Mouse (Mus musculus) forebrain, embryonic 14.5 days (tissue): ENCODE data around the gene Wdr95. TPM values are rescaled to one million over a fixed set of nuclear protein-coding genes. Genes with fewer than 3 reads are reported as not detected.
A peak's percentile ranks its signal among the peaks of the same experiment; 100 is the strongest.

Experiments
- ATAC-seq: fragments of 200-750 bp; cut with Nextera tagmentation; 2 replicates; pipeline ENCODE4 v1.8.0; 2017; ENCODE audit warnings: mild to moderate bottlenecking, moderate library complexity
- DNase-seq: peaks from one replicate; pipeline ENCODE4 v3.0.0-alpha.2; 2015; ENCODE audit warnings: low spot score
- H3K27ac ChIP-seq: fragments of 300-500 bp; sonication (generic); 2 replicates; pipeline ENCODE4 v1.5.1; 2014; ENCODE audit warnings: low read depth, mild to moderate bottlenecking, control low read depth, low read length, moderate library complexity
- H3K27me3 ChIP-seq: fragments of 300-500 bp; sonication (generic); replicated peaks from 2 replicates; pipeline ENCODE4 v1.6.1; 2014; ENCODE audit warnings: low read length, control low read depth, mixed read lengths; ENCODE audit not compliant: control insufficient read depth, insufficient read depth
- H3K36me3 ChIP-seq: fragments of 300-500 bp; sonication (generic); 2 replicates; pipeline ENCODE4 v1.6.1; 2014; ENCODE audit warnings: low read length, control low read depth; ENCODE audit not compliant: control insufficient read depth, insufficient read depth
- H3K4me1 ChIP-seq: fragments of 300-500 bp; sonication (generic); 2 replicates; pipeline ENCODE4 v1.6.1; 2014; ENCODE audit warnings: antibody characterized with exemption, low read length, control low read depth; ENCODE audit not compliant: control insufficient read depth, insufficient read depth
- H3K4me2 ChIP-seq: fragments of 300-500 bp; sonication (generic); 2 replicates; pipeline ENCODE4 v1.6.1; 2014; ENCODE audit warnings: mild to moderate bottlenecking, control low read depth, low read length
- H3K4me3 ChIP-seq: fragments of 300-500 bp; sonication (generic); 2 replicates; pipeline ENCODE4 v1.5.1; 2014; ENCODE audit warnings: low read depth, low read length, control low read depth
- H3K9ac ChIP-seq: fragments of 300-500 bp; sonication (generic); 2 replicates; pipeline ENCODE4 v1.6.1; 2014; ENCODE audit warnings: mild to moderate bottlenecking, low read length, control low read depth, moderate library complexity
- H3K9me3 ChIP-seq: fragments of 300-500 bp; sonication (generic); replicated peaks from 2 replicates; pipeline ENCODE4 v1.6.1; 2016; ENCODE audit warnings: low read length, control low read depth, mixed read lengths; ENCODE audit not compliant: control insufficient read depth
- WGBS: fragments of 180-500 bp; shearing (Covaris S2); extraction: QIAGEN DNeasy Blood & Tissue Kit; methylation state at CpG from one replicate; pipeline ENCODE4 v1.1.7; 2014; 5-methylcytosine and 5-hydroxymethylcytosine counted together
- polyA plus RNA-seq: library from polyadenylated mRNA; unstranded; fragments of >200 nt; fragmentation: Nextera tagmentation; extraction: Ambion mirVana; gene quantifications from 2 replicates; pipeline ENCODE4 v1.2.1, GENCODE M21; 2014

Gene Wdr95
- polyA plus RNA-seq, 1 experiment from 2014 or later, result 0.69 TPM

GRCm38 (mm10) chr5:149577449-149577848, 49.0 kb downstream of the Wdr95 start:
- DNase-seq, result no peak

GRCm38 (mm10) chr5:149582642-149583262, 54.3 kb downstream of the Wdr95 start:
- no peak overlapping the region for H3K27ac ChIP-seq
- H3K4me3 ChIP-seq, result no peak overlapping the region
- H3K4me2 ChIP-seq, result no peak overlapping the region
- WGBS, result 73% methylated on average over 5 of the region's 5 CpGs
- 0 out of 2 replicates have a peak, but pooled peaks cover 2% of the 10 kb centered on the region for H3K4me1 ChIP-seq
- no peak overlapping the region for H3K9ac ChIP-seq
- ATAC-seq, result no peak
- no peak for DNase-seq
- H3K9me3 ChIP-seq, result no peaks in the 10 kb centered on the region
- H3K27me3 ChIP-seq, result no peaks in the 10 kb centered on the region
- no peaks in the 10 kb centered on the region for H3K36me3 ChIP-seq

More at GRCm38 (mm10) chr5:149577449-149577848, 49.0 kb downstream of the Wdr95 start:
- H3K27me3 ChIP-seq, result no peaks in the 10 kb centered on the region
- ATAC-seq, result peak; percentile 20; the same call in 1 of the 2 replicates
- H3K4me1 ChIP-seq, result peaks cover 10% of the 10 kb centered on the region
- H3K4me2 ChIP-seq, result peak overlapping the region; percentile 17; the same call in 1 of the 2 replicates
- H3K4me3 ChIP-seq, result no peak overlapping the region
- peak overlapping the region; percentile 27; the same call in 1 of the 2 replicates for H3K27ac ChIP-seq
- no peaks in the 10 kb centered on the region for H3K36me3 ChIP-seq
- no peaks in the 10 kb centered on the region for H3K9me3 ChIP-seq
- 22% methylated on average over 10 of the region's 10 CpGs for whole genome bisulfite sequencing
- no peak overlapping the region for H3K9ac ChIP-seq

GRCm38 (mm10) chr5:149583507-149583906, 55.0 kb downstream of the Wdr95 start:
- DNase-seq (no peak), ATAC-seq (no peak)
- H3K4me3 ChIP-seq, result no peak overlapping the region
- no peaks in the 10 kb centered on the region for H3K36me3 ChIP-seq
- 0 out of 2 replicates have a peak, but pooled peaks cover 2% of the 10 kb centered on the region for H3K4me1 ChIP-seq
- H3K9ac ChIP-seq, result no peak overlapping the region
- H3K27ac ChIP-seq, result no peak overlapping the region
- no peaks in the 10 kb centered on the region for H3K9me3 ChIP-seq
- H3K27me3 ChIP-seq, result no peaks in the 10 kb centered on the region
- no peak overlapping the region for H3K4me2 ChIP-seq
- WGBS, result 27% methylated on average over 8 of the region's 8 CpGs

GRCm38 (mm10) chr5:149584154-149584655, 55.7 kb downstream of the Wdr95 start:
- H3K27me3 ChIP-seq, result no peaks in the 10 kb centered on the region
- 0 out of 2 replicates have a peak, but pooled peaks cover 2% of the 10 kb centered on the region for H3K4me1 ChIP-seq
- no peaks in the 10 kb centered on the region for H3K9me3 ChIP-seq
- no peak overlapping the region for H3K27ac ChIP-seq
- no peak overlapping the region for H3K4me3 ChIP-seq
- DNase-seq (peak; percentile 60), ATAC-seq (0 out of 2 replicates have a peak, but pooled peaks have one; percentile 44)
- 72% methylated on average over 8 of the region's 8 CpGs for WGBS
- no peaks in the 10 kb centered on the region for H3K36me3 ChIP-seq
- H3K4me2 ChIP-seq, result no peak overlapping the region
- no peak overlapping the region for H3K9ac ChIP-seq

GRCm38 (mm10) chr5:149585231-149585630, 56.8 kb downstream of the Wdr95 start:
- no peaks in the 10 kb centered on the region for H3K36me3 ChIP-seq
- H3K4me2 ChIP-seq, result no peak overlapping the region
- no peak overlapping the region for H3K9ac ChIP-seq
- H3K4me1 ChIP-seq, result 0 out of 2 replicates have a peak, but pooled peaks cover 2% of the 10 kb centered on the region
- no peak overlapping the region for H3K27ac ChIP-seq
- DNase-seq (no peak), ATAC-seq (no peak)
- H3K4me3 ChIP-seq, result no peak overlapping the region
- H3K9me3 ChIP-seq, result no peaks in the 10 kb centered on the region
- 67% methylated on average over 1 of the region's 1 CpGs for WGBS
- no peaks in the 10 kb centered on the region for H3K27me3 ChIP-seq

GRCm38 (mm10) chr5:149585910-149586309, 57.4 kb downstream of the Wdr95 start:
- Histone ChIP-seq H3K9ac (no peak overlapping the region), H3K36me3 (no peaks in the 10 kb centered on the region)
- no peak; the same call in 1 of the 2 replicates for ATAC-seq

GRCm38 (mm10) chr5:149587327-149587895, 58.9 kb downstream of the Wdr95 start:
- Histone ChIP-seq H3K4me3 (no peak overlapping the region), H3K36me3 (no peaks in the 10 kb centered on the region), H3K9me3 (no peaks in the 10 kb centered on the region), H3K4me1 (0 out of 2 replicates have a peak, but pooled peaks cover 2% of the 10 kb centered on the region), H3K27me3 (no peaks in the 10 kb centered on the region), H3K9ac (no peak overlapping the region), H3K4me2 (no peak overlapping the region), H3K27ac (no peak overlapping the region)
- DNase-seq (no peak), ATAC-seq (no peak)
- 87% methylated on average over 11 of the region's 11 CpGs for WGBS

More at GRCm38 (mm10) chr5:149585910-149586309, 57.4 kb downstream of the Wdr95 start:
- H3K27me3 ChIP-seq, result no peaks in the 10 kb centered on the region
- 0 out of 2 replicates have a peak, but pooled peaks cover 2% of the 10 kb centered on the region for H3K4me1 ChIP-seq
- H3K4me2 ChIP-seq, result no peak overlapping the region
- no peaks in the 10 kb centered on the region for H3K9me3 ChIP-seq
- 55% methylated on average over 10 of the region's 10 CpGs for WGBS
- DNase-seq, result no peak
- no peak overlapping the region for H3K4me3 ChIP-seq
- no peak overlapping the region for H3K27ac ChIP-seq

GRCm38 (mm10) chr5:149588814-149589534, 60.5 kb downstream of the Wdr95 start:
- H3K4me3 ChIP-seq, result no peak overlapping the region
- no peak for DNase-seq
- 74% methylated on average over 7 of the region's 7 CpGs for WGBS
- H3K36me3 ChIP-seq, result no peaks in the 10 kb centered on the region
- ATAC-seq, result no peak
- no peak overlapping the region for H3K9ac ChIP-seq
- no peak overlapping the region for H3K27ac ChIP-seq
- H3K9me3 ChIP-seq, result no peaks in the 10 kb centered on the region
- H3K4me2 ChIP-seq, result no peak overlapping the region
- no peaks in the 10 kb centered on the region for H3K27me3 ChIP-seq
- H3K4me1 ChIP-seq, result 0 out of 2 replicates have a peak, but pooled peaks cover 2% of the 10 kb centered on the region
